Mouse (Mus musculus): ENCODE measurements around the gene Soga1. TPM values are rescaled to one million over a fixed set of nuclear protein-coding genes. Genes with fewer than 3 reads are reported as not detected.

Gene Soga1
- polyA plus RNA-seq, 1 experiment from 2014 or later = 13.1 TPM

- Histone ChIP-seq H3K4me1 (ENCODE audit: control insufficient read depth, insufficient read depth, low read length) (peaks cover 4% of the 10 kb centered on the region; the same call in 1 of the 2 replicates), H3K36me3 (ENCODE audit: control insufficient read depth, insufficient read depth, low read length) (no peaks in the 10 kb centered on the region), H3K9me3 (ENCODE audit: control insufficient read depth, low read length) (no peaks in the 10 kb centered on the region), H3K27me3 (ENCODE audit: control insufficient read depth, insufficient read depth, low read length) (no peaks in the 10 kb centered on the region), H3K9ac (replicated peaks; ENCODE audit: low read length) (no peak within 1 kb of the TSS), H3K4me3 (replicated peaks; ENCODE audit: low read depth, low read length) (no peak within 1 kb of the TSS), H3K4me2 (ENCODE audit: low read length) (no peak within 1 kb of the TSS), H3K27ac (replicated peaks; ENCODE audit: low read depth, low read length) (no peak within 1 kb of the TSS)
- 88% methylated on average over 8 of the region's 8 CpGs for WGBS
- DNase-seq (no peak), ATAC-seq (ENCODE audit: low FRiP score, low TSS enrichment) (no peak)
These were observed 7.7 kb upstream of the Soga1 start, which contains the start of gene Tldc2 for GRCm38 (mm10) chr2:157086796-157087195. TSS of gene Tldc2 (plus strand) at chr2:157087055.

GRCm38 (mm10) chr2:157084831-157085585 is 6.0 kb upstream of the Soga1 start:
- Histone ChIP-seq H3K4me3 (replicated peaks; ENCODE audit: low read depth, low read length) (no peak overlapping the region), H3K27ac (replicated peaks; ENCODE audit: low read depth, low read length) (no peak overlapping the region), H3K9me3 (ENCODE audit: control insufficient read depth, low read length) (no peaks in the 10 kb centered on the region), H3K4me1 (ENCODE audit: control insufficient read depth, insufficient read depth, low read length) (peaks cover 7% of the 10 kb centered on the region), H3K36me3 (ENCODE audit: control insufficient read depth, insufficient read depth, low read length) (no peaks in the 10 kb centered on the region), H3K4me2 (ENCODE audit: low read length) (no peak overlapping the region), H3K9ac (replicated peaks; ENCODE audit: low read length) (no peak overlapping the region), H3K27me3 (ENCODE audit: control insufficient read depth, insufficient read depth, low read length) (no peaks in the 10 kb centered on the region)
- ATAC-seq (ENCODE audit: low FRiP score, low TSS enrichment) = no peak
- 82% methylated on average over 7 of the region's 7 CpGs for WGBS
- DNase-seq = no peak

GRCm38 (mm10) chr2:157081960-157082359 is 2.9 kb upstream of the Soga1 start:
- Histone ChIP-seq H3K27ac (replicated peaks; ENCODE audit: low read depth, low read length) (0 out of 2 replicates have a peak overlapping the region, but pooled peaks have one; percentile 8), H3K4me1 (ENCODE audit: control insufficient read depth, insufficient read depth, low read length) (peaks cover 18% of the 10 kb centered on the region), H3K36me3 (ENCODE audit: control insufficient read depth, insufficient read depth, low read length) (no peaks in the 10 kb centered on the region), H3K27me3 (ENCODE audit: control insufficient read depth, insufficient read depth, low read length) (no peaks in the 10 kb centered on the region), H3K9me3 (ENCODE audit: control insufficient read depth, low read length) (no peaks in the 10 kb centered on the region), H3K4me3 (replicated peaks; ENCODE audit: low read depth, low read length) (no peak overlapping the region), H3K9ac (replicated peaks; ENCODE audit: low read length) (no peak overlapping the region), H3K4me2 (ENCODE audit: low read length) (no peak overlapping the region)
- 23% methylated on average over 7 of the region's 7 CpGs for WGBS
- peak; percentile 31 for DNase-seq
- ATAC-seq (ENCODE audit: low FRiP score, low TSS enrichment) = no peak

- no peak overlapping the region for H3K9ac ChIP-seq (replicated peaks; ENCODE audit: low read length)
These were observed 2.3 kb upstream of the Soga1 start for GRCm38 (mm10) chr2:157081331-157081730.

GRCm38 (mm10) chr2:157079701-157080180 is 687 bp upstream of the Soga1 start:
- H3K9me3 ChIP-seq (ENCODE audit: control insufficient read depth, low read length) = no peaks in the 10 kb centered on the region
- 5% methylated on average over 16 of the region's 16 CpGs for WGBS
- H3K9ac ChIP-seq (replicated peaks; ENCODE audit: low read length) = peak overlapping the region; percentile 98
- peak; percentile 7; the same call in 1 of the 2 replicates for ATAC-seq (ENCODE audit: low FRiP score, low TSS enrichment)
- H3K4me2 ChIP-seq (ENCODE audit: low read length) = peak overlapping the region; percentile 100
- H3K36me3 ChIP-seq (ENCODE audit: control insufficient read depth, insufficient read depth, low read length) = no peaks in the 10 kb centered on the region
- peaks cover 40% of the 10 kb centered on the region for H3K4me1 ChIP-seq (ENCODE audit: control insufficient read depth, insufficient read depth, low read length)
- peak overlapping the region; percentile 99 for H3K27ac ChIP-seq (replicated peaks; ENCODE audit: low read depth, low read length)
- DNase-seq = no peak
- H3K4me3 ChIP-seq (replicated peaks; ENCODE audit: low read depth, low read length) = peak overlapping the region; percentile 96
- no peaks in the 10 kb centered on the region for H3K27me3 ChIP-seq (ENCODE audit: control insufficient read depth, insufficient read depth, low read length)

More at GRCm38 (mm10) chr2:157081331-157081730, 2.3 kb upstream of the Soga1 start:
- ATAC-seq (ENCODE audit: low FRiP score, low TSS enrichment) = no peak
- H3K4me1 ChIP-seq (ENCODE audit: control insufficient read depth, insufficient read depth, low read length) = peaks cover 24% of the 10 kb centered on the region
- H3K4me3 ChIP-seq (replicated peaks; ENCODE audit: low read depth, low read length) = no peak overlapping the region
- no peak overlapping the region for H3K4me2 ChIP-seq (ENCODE audit: low read length)
- H3K27ac ChIP-seq (replicated peaks; ENCODE audit: low read depth, low read length) = no peak overlapping the region
- 97% methylated on average over 8 of the region's 8 CpGs for WGBS
- H3K27me3 ChIP-seq (ENCODE audit: control insufficient read depth, insufficient read depth, low read length) = no peaks in the 10 kb centered on the region
- H3K36me3 ChIP-seq (ENCODE audit: control insufficient read depth, insufficient read depth, low read length) = no peaks in the 10 kb centered on the region
- DNase-seq = no peak
- no peaks in the 10 kb centered on the region for H3K9me3 ChIP-seq (ENCODE audit: control insufficient read depth, low read length)

- H3K27ac ChIP-seq (replicated peaks; ENCODE audit: low read depth, low read length) = peak overlapping the region; percentile 99
- H3K9ac ChIP-seq (replicated peaks; ENCODE audit: low read length) = peak overlapping the region; percentile 98
- peak overlapping the region; percentile 100 for H3K4me2 ChIP-seq (ENCODE audit: low read length)
- no peaks in the 10 kb centered on the region for H3K9me3 ChIP-seq (ENCODE audit: control insufficient read depth, low read length)
- H3K27me3 ChIP-seq (ENCODE audit: control insufficient read depth, insufficient read depth, low read length) = no peaks in the 10 kb centered on the region
- WGBS = under 1% methylated on average over 72 of the region's 79 CpGs
- H3K4me1 ChIP-seq (ENCODE audit: control insufficient read depth, insufficient read depth, low read length) = peaks cover 56% of the 10 kb centered on the region
- no peak for DNase-seq
- peak; percentile 21 for ATAC-seq (ENCODE audit: low FRiP score, low TSS enrichment)
- peak overlapping the region; percentile 96 for H3K4me3 ChIP-seq (replicated peaks; ENCODE audit: low read depth, low read length)
- H3K36me3 ChIP-seq (ENCODE audit: control insufficient read depth, insufficient read depth, low read length) = peaks cover 5% of the 10 kb centered on the region
These were observed 828 bp downstream of the Soga1 start for GRCm38 (mm10) chr2:157078059-157078792.

- Histone ChIP-seq H3K9me3 (ENCODE audit: control insufficient read depth, low read length) (no peaks in the 10 kb centered on the region), H3K4me2 (ENCODE audit: low read length) (peak overlapping the region; percentile 100), H3K27ac (replicated peaks; ENCODE audit: low read depth, low read length) (peak overlapping the region; percentile 99), H3K4me1 (ENCODE audit: control insufficient read depth, insufficient read depth, low read length) (peaks cover 58% of the 10 kb centered on the region), H3K9ac (replicated peaks; ENCODE audit: low read length) (peak overlapping the region; percentile 98), H3K27me3 (ENCODE audit: control insufficient read depth, insufficient read depth, low read length) (no peaks in the 10 kb centered on the region), H3K4me3 (replicated peaks; ENCODE audit: low read depth, low read length) (peak overlapping the region; percentile 96), H3K36me3 (ENCODE audit: control insufficient read depth, insufficient read depth, low read length) (peaks cover 10% of the 10 kb centered on the region)
- peak; percentile 75 for DNase-seq
- WGBS = under 1% methylated on average over 15 of the region's 15 CpGs
- ATAC-seq (ENCODE audit: low FRiP score, low TSS enrichment) = no peak
These were observed 1.4 kb downstream of the Soga1 start for GRCm38 (mm10) chr2:157077641-157078058.

GRCm38 (mm10) chr2:157077160-157077559 is 1.9 kb downstream of the Soga1 start:
- Histone ChIP-seq H3K27ac (replicated peaks; ENCODE audit: low read depth, low read length) (peak overlapping the region; percentile 99), H3K36me3 (ENCODE audit: control insufficient read depth, insufficient read depth, low read length) (peaks cover 14% of the 10 kb centered on the region), H3K9ac (replicated peaks; ENCODE audit: low read length) (peak overlapping the region; percentile 98), H3K9me3 (ENCODE audit: control insufficient read depth, low read length) (no peaks in the 10 kb centered on the region), H3K4me3 (replicated peaks; ENCODE audit: low read depth, low read length) (peak overlapping the region; percentile 96), H3K27me3 (ENCODE audit: control insufficient read depth, insufficient read depth, low read length) (no peaks in the 10 kb centered on the region), H3K4me2 (ENCODE audit: low read length) (peak overlapping the region; percentile 100), H3K4me1 (ENCODE audit: control insufficient read depth, insufficient read depth, low read length) (peaks cover 60% of the 10 kb centered on the region)
- DNase-seq (peak; percentile 44), ATAC-seq (ENCODE audit: low FRiP score, low TSS enrichment) (no peak)
- WGBS = 13% methylated on average over 5 of the region's 5 CpGs
